Mouse (Mus musculus): Measurements from ENCODE around the gene Fabp1.

DNA sequence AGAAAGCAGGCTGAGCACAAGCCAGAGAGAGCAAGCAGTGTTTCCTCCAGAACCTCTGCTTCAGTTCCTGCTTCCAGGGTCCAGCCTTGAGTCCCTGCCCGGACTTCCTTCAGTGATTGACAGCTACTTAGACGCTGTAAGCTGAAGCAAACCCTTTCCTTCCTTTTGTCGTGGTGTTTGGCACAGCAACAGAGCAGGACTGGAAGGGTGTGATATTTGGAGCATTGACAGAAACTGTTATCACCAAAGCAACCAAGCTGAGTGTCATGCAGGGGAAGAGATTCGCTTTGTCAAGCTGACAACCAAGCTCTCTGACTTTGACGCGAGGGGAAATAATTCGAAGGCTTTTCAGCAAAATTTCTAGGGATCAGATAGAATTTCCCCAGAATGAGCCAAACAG is 12.3 kb downstream of the Fabp1 start:
- no peak for TF ChIP-seq FLI1 (IDR thresholded peaks at IDR 0.05; ENCODE audit: low read length)
- TF ChIP-seq GATA1 (IDR thresholded peaks at IDR 0.05; ENCODE audit: borderline replicate concordance, low read length) = no peak

All from megakaryocyte, embryonic 14.5 days (primary cell).